Mouse (Mus musculus): Measurements from ENCODE around the gene Wdr91.
A peak's percentile ranks its signal among the peaks of the same experiment; 100 is the strongest.

The Wdr91 gene

GRCm38 (mm10) chr6:34910371-34911219 lies at the start of gene Wdr91:
Gene Wdr91 (minus strand): TSS chr6:34910876.
- peak; percentile 85 to 92 for DNase-seq (ENCODE audit: low spot score in 2 of 2)

- no peak for DNase-seq (ENCODE audit: low spot score in 2 of 2)
Observed at GRCm38 (mm10) chr6:34959131-34959530, 48.5 kb upstream of the Wdr91 start.

- no peak for DNase-seq (ENCODE audit: low spot score in 2 of 2)
Observed at GRCm38 (mm10) chr6:34955862-34956241, 45.2 kb upstream of the Wdr91 start.

GRCm38 (mm10) chr6:34954926-34955861 lies 44.5 kb upstream of the Wdr91 start:
- DNase-seq (ENCODE audit: low spot score in 2 of 2): no peak

GRCm38 (mm10) chr6:34951956-34952667 lies 41.4 kb upstream of the Wdr91 start:
- DNase-seq (ENCODE audit: low spot score in 2 of 2): no peak

- DNase-seq (ENCODE audit: low spot score in 2 of 2): no peak
Observed at GRCm38 (mm10) chr6:34951518-34951917, 40.8 kb upstream of the Wdr91 start.

- no peak for DNase-seq (ENCODE audit: low spot score in 2 of 2)
Observed at GRCm38 (mm10) chr6:34948461-34948860, 37.8 kb upstream of the Wdr91 start.

GRCm38 (mm10) chr6:34946486-34947079 lies 35.9 kb upstream of the Wdr91 start:
- DNase-seq (ENCODE audit: low spot score in 2 of 2): no peak

- no peak for DNase-seq (ENCODE audit: low spot score in 2 of 2)
Observed at GRCm38 (mm10) chr6:34943499-34943898, 32.8 kb upstream of the Wdr91 start.

GRCm38 (mm10) chr6:34942446-34942845 lies 31.8 kb upstream of the Wdr91 start:
- no peak for DNase-seq (ENCODE audit: low spot score in 2 of 2)

- DNase-seq (ENCODE audit: low spot score in 2 of 2): no peak
Observed at GRCm38 (mm10) chr6:34941496-34941895, 30.8 kb upstream of the Wdr91 start.

- DNase-seq (ENCODE audit: low spot score in 2 of 2): no peak
Observed at GRCm38 (mm10) chr6:34939451-34939850, 28.8 kb upstream of the Wdr91 start.

- DNase-seq (ENCODE audit: low spot score in 2 of 2): no peak
Observed at GRCm38 (mm10) chr6:34938929-34939325, 28.3 kb upstream of the Wdr91 start.

GRCm38 (mm10) chr6:34938280-34938928 lies 27.7 kb upstream of the Wdr91 start:
- no peak for DNase-seq (ENCODE audit: low spot score in 2 of 2)

- no peak for DNase-seq (ENCODE audit: low spot score in 2 of 2)
Observed at GRCm38 (mm10) chr6:34936743-34937142, 26.1 kb upstream of the Wdr91 start.

- DNase-seq (ENCODE audit: low spot score in 2 of 2): no peak
Observed at GRCm38 (mm10) chr6:34932633-34933032, 22.0 kb upstream of the Wdr91 start.

GRCm38 (mm10) chr6:34927594-34927993 lies 16.9 kb upstream of the Wdr91 start:
- DNase-seq (ENCODE audit: low spot score in 2 of 2): no peak

- peak in 1 of 2 experiments; percentile 46 for DNase-seq (ENCODE audit: low spot score in 2 of 2)
Observed at GRCm38 (mm10) chr6:34927156-34927555, 16.5 kb upstream of the Wdr91 start.

GRCm38 (mm10) chr6:34921941-34922340 lies 11.3 kb upstream of the Wdr91 start:
- DNase-seq (ENCODE audit: low spot score in 2 of 2): peak in 1 of 2 experiments; percentile 22

- DNase-seq (ENCODE audit: low spot score in 2 of 2): no peak
Observed at GRCm38 (mm10) chr6:34920631-34921030, 10.0 kb upstream of the Wdr91 start.

- DNase-seq (ENCODE audit: low spot score in 2 of 2): no peak
Observed at GRCm38 (mm10) chr6:34919956-34920355, 9.3 kb upstream of the Wdr91 start, which contains the start of gene Stra8. Gene Stra8 (plus strand): TSS chr6:34920163.

All from frontal cortex, postnatal 10 days (tissue).